Mouse (Mus musculus): ENCODE measurements around the gene Ntn3. TPM values are rescaled to one million over a fixed set of nuclear protein-coding genes. Genes with fewer than 3 reads are reported as not detected.
A peak's percentile ranks its signal among the peaks of the same experiment; 100 is the strongest.

Ntn3 gene
- polyA plus RNA-seq, 1 experiment from 2014 or later: 4.0 TPM

- ATAC-seq (ENCODE audit: insufficient read depth, low FRiP score, low TSS enrichment) (no peak), DNase-seq (ENCODE audit: low spot score) (no peak)
- H3K4me2 ChIP-seq (ENCODE audit: low read depth): no peak overlapping the region
- H3K27me3 ChIP-seq (ENCODE audit: control insufficient read depth, insufficient read depth, low read length): no peaks in the 10 kb centered on the region
- H3K36me3 ChIP-seq (ENCODE audit: control insufficient read depth, insufficient read depth, low read length): peaks cover 43% of the 10 kb centered on the region
- 95% methylated on average over 7 of the region's 7 CpGs for WGBS
- H3K4me3 ChIP-seq (ENCODE audit: low read depth, low read length): no peak overlapping the region
- no peak overlapping the region for H3K27ac ChIP-seq (ENCODE audit: low read depth, low read length)
- H3K9ac ChIP-seq (ENCODE audit: low read length): no peak overlapping the region
- no peaks in the 10 kb centered on the region for H3K4me1 ChIP-seq (ENCODE audit: control insufficient read depth, insufficient read depth, low read length)
- H3K9me3 ChIP-seq (ENCODE audit: control insufficient read depth, low read length): no peaks in the 10 kb centered on the region
These were observed 27.6 kb upstream of the Ntn3 start for GRCm38 (mm10) chr17:24236921-24237320.

- no peak overlapping the region for H3K4me2 ChIP-seq (ENCODE audit: low read depth)
- H3K27me3 ChIP-seq (ENCODE audit: control insufficient read depth, insufficient read depth, low read length): no peaks in the 10 kb centered on the region
- WGBS: 98% methylated on average over 1 of the region's 1 CpGs
- no peaks in the 10 kb centered on the region for H3K9me3 ChIP-seq (ENCODE audit: control insufficient read depth, low read length)
- no peak overlapping the region for H3K4me3 ChIP-seq (ENCODE audit: low read depth, low read length)
- peaks cover 43% of the 10 kb centered on the region for H3K36me3 ChIP-seq (ENCODE audit: control insufficient read depth, insufficient read depth, low read length)
- H3K27ac ChIP-seq (ENCODE audit: low read depth, low read length): no peak overlapping the region
- H3K4me1 ChIP-seq (ENCODE audit: control insufficient read depth, insufficient read depth, low read length): no peaks in the 10 kb centered on the region
- H3K9ac ChIP-seq (ENCODE audit: low read length): no peak overlapping the region
- DNase-seq (ENCODE audit: low spot score) (no peak), ATAC-seq (ENCODE audit: insufficient read depth, low FRiP score, low TSS enrichment) (no peak)
These were observed 27.1 kb upstream of the Ntn3 start for GRCm38 (mm10) chr17:24236479-24236878.

- Histone ChIP-seq H3K4me3 (ENCODE audit: low read depth, low read length) (no peak overlapping the region), H3K9me3 (ENCODE audit: control insufficient read depth, low read length) (no peaks in the 10 kb centered on the region), H3K4me1 (ENCODE audit: control insufficient read depth, insufficient read depth, low read length) (no peaks in the 10 kb centered on the region), H3K36me3 (ENCODE audit: control insufficient read depth, insufficient read depth, low read length) (peaks cover 44% of the 10 kb centered on the region), H3K4me2 (ENCODE audit: low read depth) (no peak overlapping the region), H3K27ac (ENCODE audit: low read depth, low read length) (no peak overlapping the region), H3K27me3 (ENCODE audit: control insufficient read depth, insufficient read depth, low read length) (no peaks in the 10 kb centered on the region), H3K9ac (ENCODE audit: low read length) (no peak overlapping the region)
- no peak for ATAC-seq (ENCODE audit: insufficient read depth, low FRiP score, low TSS enrichment)
- DNase-seq (ENCODE audit: low spot score): no peak
- WGBS: 94% methylated on average over 7 of the region's 7 CpGs
These were observed 18.6 kb upstream of the Ntn3 start for GRCm38 (mm10) chr17:24227941-24228340.

GRCm38 (mm10) chr17:24226721-24227120, 17.4 kb upstream of the Ntn3 start:
- Histone ChIP-seq H3K4me1 (ENCODE audit: control insufficient read depth, insufficient read depth, low read length) (no peaks in the 10 kb centered on the region), H3K9ac (ENCODE audit: low read length) (no peak overlapping the region), H3K27me3 (ENCODE audit: control insufficient read depth, insufficient read depth, low read length) (no peaks in the 10 kb centered on the region), H3K9me3 (ENCODE audit: control insufficient read depth, low read length) (no peaks in the 10 kb centered on the region), H3K36me3 (ENCODE audit: control insufficient read depth, insufficient read depth, low read length) (peaks cover 42% of the 10 kb centered on the region), H3K4me2 (ENCODE audit: low read depth) (no peak overlapping the region), H3K4me3 (ENCODE audit: low read depth, low read length) (no peak overlapping the region), H3K27ac (ENCODE audit: low read depth, low read length) (no peak overlapping the region)
- DNase-seq (ENCODE audit: low spot score) (no peak), ATAC-seq (ENCODE audit: insufficient read depth, low FRiP score, low TSS enrichment) (no peak)
- WGBS: 95% methylated on average over 8 of the region's 8 CpGs

GRCm38 (mm10) chr17:24225851-24226250, 16.5 kb upstream of the Ntn3 start:
- H3K4me1 ChIP-seq (ENCODE audit: control insufficient read depth, insufficient read depth, low read length): peaks cover 4% of the 10 kb centered on the region; the same call in 1 of the 2 replicates
- WGBS: 93% methylated on average over 5 of the region's 5 CpGs

GRCm38 (mm10) chr17:24224741-24225140, 15.4 kb upstream of the Ntn3 start:
- no peak for DNase-seq (ENCODE audit: low spot score)
- peaks cover 35% of the 10 kb centered on the region for H3K36me3 ChIP-seq (ENCODE audit: control insufficient read depth, insufficient read depth, low read length)
- 90% methylated on average over 10 of the region's 10 CpGs for WGBS

More at GRCm38 (mm10) chr17:24225851-24226250, 16.5 kb upstream of the Ntn3 start:
- H3K9me3 ChIP-seq (ENCODE audit: control insufficient read depth, low read length): no peaks in the 10 kb centered on the region
- no peak overlapping the region for H3K9ac ChIP-seq (ENCODE audit: low read length)
- no peak overlapping the region for H3K4me2 ChIP-seq (ENCODE audit: low read depth)
- no peaks in the 10 kb centered on the region for H3K27me3 ChIP-seq (ENCODE audit: control insufficient read depth, insufficient read depth, low read length)
- H3K27ac ChIP-seq (ENCODE audit: low read depth, low read length): no peak overlapping the region
- ATAC-seq (ENCODE audit: insufficient read depth, low FRiP score, low TSS enrichment): no peak
- H3K4me3 ChIP-seq (ENCODE audit: low read depth, low read length): no peak overlapping the region
- no peak for DNase-seq (ENCODE audit: low spot score)
- peaks cover 38% of the 10 kb centered on the region for H3K36me3 ChIP-seq (ENCODE audit: control insufficient read depth, insufficient read depth, low read length)

GRCm38 (mm10) chr17:24223513-24223912, 14.2 kb upstream of the Ntn3 start:
- Histone ChIP-seq H3K4me3 (ENCODE audit: low read depth, low read length) (no peak overlapping the region), H3K4me2 (ENCODE audit: low read depth) (no peak overlapping the region), H3K27ac (ENCODE audit: low read depth, low read length) (no peak overlapping the region), H3K9ac (ENCODE audit: low read length) (no peak overlapping the region), H3K9me3 (ENCODE audit: control insufficient read depth, low read length) (no peaks in the 10 kb centered on the region), H3K36me3 (ENCODE audit: control insufficient read depth, insufficient read depth, low read length) (peaks cover 31% of the 10 kb centered on the region), H3K4me1 (ENCODE audit: control insufficient read depth, insufficient read depth, low read length) (peaks cover 13% of the 10 kb centered on the region), H3K27me3 (ENCODE audit: control insufficient read depth, insufficient read depth, low read length) (no peaks in the 10 kb centered on the region)
- DNase-seq (ENCODE audit: low spot score): no peak
- no peak for ATAC-seq (ENCODE audit: insufficient read depth, low FRiP score, low TSS enrichment)
- WGBS: 95% methylated on average over 5 of the region's 5 CpGs

More at GRCm38 (mm10) chr17:24224741-24225140, 15.4 kb upstream of the Ntn3 start:
- Histone ChIP-seq H3K27ac (ENCODE audit: low read depth, low read length) (no peak overlapping the region), H3K4me3 (ENCODE audit: low read depth, low read length) (no peak overlapping the region), H3K4me1 (ENCODE audit: control insufficient read depth, insufficient read depth, low read length) (peaks cover 9% of the 10 kb centered on the region), H3K4me2 (ENCODE audit: low read depth) (no peak overlapping the region), H3K9me3 (ENCODE audit: control insufficient read depth, low read length) (no peaks in the 10 kb centered on the region), H3K27me3 (ENCODE audit: control insufficient read depth, insufficient read depth, low read length) (no peaks in the 10 kb centered on the region), H3K9ac (ENCODE audit: low read length) (no peak overlapping the region)
- no peak for ATAC-seq (ENCODE audit: insufficient read depth, low FRiP score, low TSS enrichment)

GRCm38 (mm10) chr17:24222653-24223052, 13.3 kb upstream of the Ntn3 start:
- DNase-seq (ENCODE audit: low spot score): no peak
- Histone ChIP-seq H3K9me3 (ENCODE audit: control insufficient read depth, low read length) (no peaks in the 10 kb centered on the region), H3K9ac (ENCODE audit: low read length) (no peak overlapping the region), H3K27ac (ENCODE audit: low read depth, low read length) (no peak overlapping the region), H3K36me3 (ENCODE audit: control insufficient read depth, insufficient read depth, low read length) (peaks cover 27% of the 10 kb centered on the region), H3K4me1 (ENCODE audit: control insufficient read depth, insufficient read depth, low read length) (peaks cover 13% of the 10 kb centered on the region), H3K27me3 (ENCODE audit: control insufficient read depth, insufficient read depth, low read length) (no peaks in the 10 kb centered on the region), H3K4me3 (ENCODE audit: low read depth, low read length) (no peak overlapping the region), H3K4me2 (ENCODE audit: low read depth) (no peak overlapping the region)
- no peak for ATAC-seq (ENCODE audit: insufficient read depth, low FRiP score, low TSS enrichment)
- WGBS: 77% methylated on average over 6 of the region's 6 CpGs

- ATAC-seq (ENCODE audit: insufficient read depth, low FRiP score, low TSS enrichment) (peak; percentile 86), DNase-seq (ENCODE audit: low spot score) (peak; percentile 92)
- peak within 1 kb of the TSS; percentile 78 for H3K4me3 ChIP-seq (ENCODE audit: low read depth, low read length)
- no peaks in the 10 kb centered on the region for H3K9me3 ChIP-seq (ENCODE audit: control insufficient read depth, low read length)
- H3K4me1 ChIP-seq (ENCODE audit: control insufficient read depth, insufficient read depth, low read length): peaks cover 13% of the 10 kb centered on the region
- peak within 1 kb of the TSS; percentile 69 for H3K9ac ChIP-seq (ENCODE audit: low read length)
- H3K4me2 ChIP-seq (ENCODE audit: low read depth): peak within 1 kb of the TSS; percentile 92
- no peak within 1 kb of the TSS for H3K27ac ChIP-seq (ENCODE audit: low read depth, low read length)
- H3K36me3 ChIP-seq (ENCODE audit: control insufficient read depth, insufficient read depth, low read length): peaks cover 13% of the 10 kb centered on the region
- H3K27me3 ChIP-seq (ENCODE audit: control insufficient read depth, insufficient read depth, low read length): no peaks in the 10 kb centered on the region
- WGBS: 6% methylated on average over 41 of the region's 41 CpGs
These were observed 11.4 kb upstream of the Ntn3 start, which contains the start of gene Tedc2 for GRCm38 (mm10) chr17:24220435-24221411. TSS of gene Tedc2 (minus strand) at chr17:24220851.
